Mouse (Mus musculus) cerebellum, adult 2 months (tissue): ENCODE measurements around the gene Tmem156. TPM values are rescaled to one million over a fixed set of nuclear protein-coding genes. Genes with fewer than 3 reads are reported as not detected.

ENCODE experiments used
- DNase-seq, 2 experiments: peaks; one replicate each; pipeline ENCODE4 v3.0.0; 2021
- H3K27ac ChIP-seq: fragments of 200-500 bp; 2 replicates; pipeline ENCODE4 v1.5.1; 2012; ENCODE audit warnings: low read length, control low read depth, inconsistent platforms; ENCODE audit not compliant: insufficient read depth
- H3K27me3 ChIP-seq: fragments of 200-500 bp; 2 replicates; pipeline ENCODE4 v1.6.1; 2012; ENCODE audit warnings: inconsistent platforms, mild to moderate bottlenecking, low read length, moderate library complexity; ENCODE audit not compliant: control insufficient read depth, insufficient read depth
- H3K4me1 ChIP-seq: fragments of 200-500 bp; 2 replicates; pipeline ENCODE4 v1.6.1; 2011; ENCODE audit warnings: low read length; ENCODE audit not compliant: control insufficient read depth, insufficient read depth
- H3K4me3 ChIP-seq: fragments of 200-500 bp; replicated peaks from 2 replicates; pipeline ENCODE3; 2011; ENCODE audit warnings: mild to moderate bottlenecking, low read depth, low read length, control low read depth; ENCODE audit not compliant: insufficient read depth
- CTCF ChIP-seq: fragments of 200-500 bp; IDR thresholded peaks from 2 replicates; pipeline ENCODE4 v1.5.1; 2011; ENCODE audit warnings: low read depth, mild to moderate bottlenecking, control low read depth, low read length, moderate library complexity, borderline replicate concordance; ENCODE audit not compliant: insufficient read depth
- POLR2A ChIP-seq: fragments of 200-500 bp; IDR thresholded peaks from 2 replicates; pipeline ENCODE4 v1.6.1; 2011; ENCODE audit warnings: low read length, control low read depth, borderline replicate concordance; ENCODE audit not compliant: insufficient read depth
- WGBS: fragments of 180-500 bp; shearing (Covaris S2); methylation state at CpG from one replicate; pipeline ENCODE4 v1.1.7; 2018; 5-methylcytosine and 5-hydroxymethylcytosine counted together
- polyA plus RNA-seq: library from polyadenylated mRNA; depleted of rRNA; stranded (reverse); fragments of >200 nt; gene quantifications from 2 replicates; pipeline ENCODE4 v1.2.3, GENCODE M21; 2012

The Tmem156 gene
- polyA plus RNA-seq, 1 experiment, result 0.16 TPM

DNA sequence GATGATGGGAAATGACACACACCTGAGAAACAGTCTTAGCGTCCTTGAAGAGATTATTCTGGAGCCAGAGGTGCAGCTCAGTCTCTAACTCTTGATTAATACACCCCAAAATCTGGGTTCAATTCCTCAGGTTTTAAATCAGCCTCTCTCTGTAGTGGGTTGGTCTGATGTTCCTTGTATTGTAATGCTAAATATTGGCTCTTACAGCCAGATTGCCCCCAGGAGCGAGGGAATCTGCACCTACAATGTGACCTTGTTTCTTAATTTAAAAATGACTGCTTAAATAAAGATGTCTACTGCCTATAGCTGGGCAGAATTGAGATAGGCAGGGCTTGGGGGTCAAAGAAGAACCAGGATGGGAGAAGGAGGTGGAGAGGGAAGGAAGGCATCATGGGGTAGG, 32.1 kb downstream of the Tmem156 start:
- no peak for DNase-seq
- H3K4me3 ChIP-seq, result no peak overlapping the region
- TF ChIP-seq CTCF, result no peak
- no peak for TF ChIP-seq POLR2A
- 79% methylated on average over 2 of the region's 2 CpGs for WGBS
- H3K27me3 ChIP-seq, result no peaks in the 10 kb centered on the region
- no peaks in the 10 kb centered on the region for H3K4me1 ChIP-seq
- no peak overlapping the region for H3K27ac ChIP-seq

DNA sequence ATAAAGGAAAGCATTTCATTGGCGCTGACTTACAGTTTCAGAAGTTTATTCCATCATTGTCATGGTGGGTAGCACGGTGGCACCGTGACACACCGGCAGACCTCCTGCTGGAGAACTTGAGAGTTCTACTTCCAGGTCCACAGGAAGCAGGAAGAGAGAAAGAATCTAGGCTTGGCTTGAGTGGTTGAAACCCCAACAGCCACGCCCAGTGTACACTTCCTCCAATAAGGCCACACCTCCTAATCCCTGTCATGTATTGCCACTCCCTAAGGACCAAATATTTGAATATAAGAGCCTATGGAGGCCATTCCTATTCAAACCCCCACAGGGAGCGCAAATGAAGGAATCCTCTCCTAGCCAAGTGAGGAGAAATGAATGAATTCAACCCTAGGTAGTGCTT, 34.3 kb downstream of the Tmem156 start:
- Histone ChIP-seq H3K4me3 (no peak overlapping the region), H3K27ac (no peak overlapping the region), H3K27me3 (no peaks in the 10 kb centered on the region), H3K4me1 (no peaks in the 10 kb centered on the region)
- no peak for DNase-seq
- WGBS, result 94% methylated on average over 6 of the region's 6 CpGs
- TF ChIP-seq CTCF (no peak), POLR2A (no peak)

DNA sequence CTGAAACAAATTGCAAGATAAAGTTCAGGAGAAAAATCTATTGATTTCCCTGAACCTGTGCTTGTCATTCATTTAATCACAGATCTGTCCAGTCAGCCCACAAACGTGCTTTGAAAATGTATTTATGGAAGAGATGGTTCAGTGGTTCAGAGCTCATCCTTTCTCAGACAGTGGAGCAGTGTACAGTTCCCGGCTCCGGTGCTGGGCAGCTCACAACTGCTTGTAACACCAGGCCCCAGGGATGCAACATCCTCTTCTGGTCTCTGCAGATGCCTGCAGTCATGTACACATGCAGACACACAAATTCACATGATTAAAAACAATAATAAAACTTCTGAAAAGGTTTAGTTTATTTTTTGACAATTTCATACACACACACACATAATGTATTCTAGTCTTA, 40.4 kb downstream of the Tmem156 start:
- WGBS, result 81% methylated on average over 3 of the region's 3 CpGs
- no peak overlapping the region for H3K4me3 ChIP-seq
- DNase-seq, result no peak
- H3K27me3 ChIP-seq, result no peaks in the 10 kb centered on the region
- no peak overlapping the region for H3K27ac ChIP-seq
- peaks cover 11% of the 10 kb centered on the region for H3K4me1 ChIP-seq
- TF ChIP-seq POLR2A (no peak), CTCF (no peak)

DNA sequence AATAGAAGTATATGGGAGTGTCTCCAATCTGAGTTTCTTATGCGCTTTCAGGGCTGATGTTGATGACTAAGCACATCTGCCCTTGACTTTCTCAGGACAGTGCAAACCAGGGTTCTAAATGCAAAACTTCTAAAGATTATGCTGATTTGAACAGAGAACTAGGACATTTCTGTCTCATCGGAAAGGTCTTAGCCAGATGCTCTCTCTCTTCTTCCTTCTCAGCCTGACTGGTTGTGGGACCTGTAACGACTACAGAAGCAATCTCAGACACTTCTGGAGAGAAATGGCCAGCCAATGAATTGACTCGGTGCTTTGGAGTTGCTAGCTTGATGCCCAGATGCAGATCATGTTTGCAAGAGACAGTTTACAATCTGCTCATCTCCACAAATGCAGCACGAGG, 42.1 kb downstream of the Tmem156 start:
- no peak overlapping the region for H3K4me3 ChIP-seq
- H3K27me3 ChIP-seq, result no peaks in the 10 kb centered on the region
- TF ChIP-seq POLR2A, result no peak
- no peak for TF ChIP-seq CTCF
- H3K4me1 ChIP-seq, result peaks cover 13% of the 10 kb centered on the region
- no peak overlapping the region for H3K27ac ChIP-seq
- 88% methylated on average over 5 of the region's 5 CpGs for WGBS
- no peak for DNase-seq

DNA sequence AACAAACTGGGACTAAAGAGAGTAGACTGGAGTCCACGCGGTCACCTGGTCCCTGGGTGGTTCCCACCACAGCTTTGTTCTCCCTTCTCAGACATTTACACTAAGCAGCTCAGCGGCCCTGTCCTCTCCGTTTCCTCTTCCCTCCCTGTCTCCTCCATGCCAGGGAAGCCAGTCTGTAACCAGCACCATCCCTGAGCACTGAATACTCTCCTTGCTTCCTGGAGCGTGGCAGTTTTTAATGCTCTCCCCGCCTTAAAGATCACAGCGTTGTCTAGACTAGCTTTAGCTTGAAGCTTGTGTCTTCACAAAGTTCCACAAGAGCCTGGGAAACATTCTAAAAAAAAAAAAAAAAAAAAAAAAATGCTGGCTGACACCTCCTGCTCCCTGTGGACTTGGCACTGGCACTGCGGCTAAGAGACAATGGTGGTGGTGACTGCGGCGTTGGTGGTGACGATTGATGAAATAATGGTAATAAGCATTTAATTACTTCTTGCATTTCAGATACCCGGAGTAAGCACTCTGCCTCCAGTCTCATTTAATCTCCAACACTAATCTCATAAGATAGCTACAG, 44.6 kb downstream of the Tmem156 start:
- Histone ChIP-seq H3K27me3 (no peaks in the 10 kb centered on the region), H3K27ac (no peak overlapping the region), H3K4me1 (peaks cover 13% of the 10 kb centered on the region), H3K4me3 (no peak overlapping the region)
- DNase-seq, result peak in 1 of 2 experiments; percentile 20
- TF ChIP-seq CTCF (no peak), POLR2A (no peak)
- WGBS, result 36% methylated on average over 12 of the region's 12 CpGs

DNA sequence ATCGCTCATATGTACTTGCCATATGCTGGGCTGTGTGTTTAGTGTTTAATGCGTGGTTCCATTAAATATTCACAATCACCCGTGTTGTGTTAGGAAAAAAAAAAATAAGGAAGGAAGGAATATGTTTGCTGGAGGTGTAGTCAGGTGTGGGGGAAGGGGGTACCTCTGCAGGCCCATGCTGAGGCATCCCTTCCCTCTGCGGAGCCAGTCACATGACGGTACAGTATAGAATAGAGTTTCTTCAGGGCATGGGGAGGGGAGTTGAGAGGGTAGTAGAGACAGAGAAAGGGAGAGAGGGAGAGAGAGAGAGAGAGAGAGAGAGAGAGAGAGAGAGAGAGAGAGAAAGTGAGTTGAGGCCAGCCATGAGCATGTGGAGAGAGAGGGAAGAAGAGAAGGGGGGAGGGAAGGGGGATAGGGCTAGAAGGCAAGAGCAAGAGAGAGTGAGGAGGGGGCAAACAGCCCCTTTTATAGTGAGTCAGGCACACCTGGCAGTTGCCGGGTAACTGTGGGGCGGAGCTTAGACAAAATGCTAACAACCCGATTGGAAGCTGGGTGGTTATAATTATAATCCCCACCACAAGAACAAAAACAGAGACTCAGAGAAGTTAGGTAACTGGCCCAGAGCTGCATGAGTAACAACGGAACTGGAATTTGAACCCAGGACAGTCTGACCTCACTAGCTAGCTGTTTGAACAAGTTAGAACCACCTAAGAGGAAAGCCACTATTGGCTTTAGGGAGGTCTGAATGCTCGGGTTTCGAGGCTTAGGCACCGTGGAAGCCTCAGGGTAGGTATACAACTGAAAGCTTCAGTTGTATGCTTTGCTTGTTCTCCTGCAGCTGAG, 45.3 kb downstream of the Tmem156 start:
- H3K27ac ChIP-seq, result no peak overlapping the region
- no peak for DNase-seq
- WGBS, result 43% methylated on average over 12 of the region's 12 CpGs

DNA sequence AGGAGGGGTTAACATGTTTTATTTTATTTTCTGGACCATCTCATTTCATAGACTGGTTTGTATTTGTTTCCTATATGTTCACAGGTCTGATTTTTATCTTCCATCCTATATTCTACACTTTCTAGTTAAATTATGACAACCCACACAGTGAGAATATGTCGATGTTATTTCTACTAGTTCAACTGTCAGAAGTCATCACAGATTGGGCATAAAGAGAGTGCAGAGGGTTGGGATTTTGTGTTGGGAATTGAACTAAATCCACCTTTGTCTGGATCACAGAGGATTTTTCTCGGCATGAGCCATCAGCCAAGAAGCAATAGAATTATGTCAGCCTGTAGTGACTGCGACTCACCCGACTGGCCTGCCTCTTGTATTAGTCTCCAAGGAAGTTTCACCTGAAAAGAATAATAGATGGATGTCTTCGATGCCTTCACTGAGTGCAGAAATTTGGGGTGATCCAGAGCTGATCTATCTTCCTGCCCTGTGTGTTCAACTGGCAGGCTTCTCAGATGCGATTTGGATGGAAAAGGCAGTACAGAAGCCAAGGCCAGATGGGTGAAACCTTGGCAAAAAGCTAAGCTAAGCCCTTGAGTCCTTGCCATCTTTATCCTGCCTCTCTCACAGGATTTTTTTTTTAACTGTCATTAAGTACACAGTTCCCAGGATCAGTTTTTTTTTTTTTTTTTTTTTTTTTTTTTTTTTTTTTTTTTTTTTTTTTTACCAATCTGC, 46.1 kb downstream of the Tmem156 start:
- Histone ChIP-seq H3K27me3 (no peaks in the 10 kb centered on the region), H3K4me3 (no peak overlapping the region), H3K4me1 (peaks cover 13% of the 10 kb centered on the region), H3K27ac (no peak overlapping the region)
- WGBS, result 11% methylated on average over 6 of the region's 6 CpGs
- DNase-seq, result peak; percentile 72 to 90
- TF ChIP-seq CTCF, result no peak

More for the DNA sequence above, 45.3 kb downstream of the Tmem156 start:
- Histone ChIP-seq H3K27me3 (no peaks in the 10 kb centered on the region), H3K4me1 (peaks cover 13% of the 10 kb centered on the region), H3K4me3 (no peak overlapping the region)
- TF ChIP-seq CTCF (no peak), POLR2A (no peak)
